Mouse (Mus musculus) left cerebral cortex, postnatal 36 days (tissue): ENCODE measurements around the gene Gpd1. TPM values are rescaled to one million over a fixed set of nuclear protein-coding genes. Genes with fewer than 3 reads are reported as not detected.
"Not testable (repeated sequence)": the region's sequence is repeated elsewhere in the genome, so short reads cannot be mapped to it uniquely, and the experiment has no call there.

ENCODE experiments used
- DNase-seq, 2 experiments: peaks; one replicate each; pipeline ENCODE4 v3.0.0; 2021 to 2022; ENCODE audit warnings: low spot score in 2 of 2, mixed read lengths in 1 of 2
- intact Hi-C: fragments of 180-260 bp; cut with DNase I; formaldehyde crosslinking; loops from one replicate; pipeline ENCODE4 v1.15.1; 2025
- total RNA-seq, 2 experiments: library from RNA; stranded (reverse); gene quantifications; 2 replicates each; pipeline ENCODE4 v1.2.3; 2021

The Gpd1 gene
- total RNA-seq, 2 experiments from 2014 or later = 89.9 to 104 TPM

GRCm38 (mm10) chr15:99699715-99700114 is 17.6 kb upstream of the Gpd1 start:
- DNase-seq = no peak
- intact Hi-C loops = no loop called here

GRCm38 (mm10) chr15:99700219-99701106 is 16.9 kb upstream of the Gpd1 start:
- intact Hi-C loops = no loop called here
- no peak for DNase-seq

GRCm38 (mm10) chr15:99701640-99701998 is 15.7 kb upstream of the Gpd1 start:
- DNase-seq, intact Hi-C loops: not testable (repeated sequence)

- intact Hi-C loops = loop anchor here (2.0 kb wide), 1 partner anchor 15 kb away; the partner anchor contains the start of gene Gpd1
- peak; percentile 95 to 96 for DNase-seq
Observed at GRCm38 (mm10) chr15:99701999-99702900, 15.1 kb upstream of the Gpd1 start, which contains the start of gene Smarcd1. TSS of gene Smarcd1 (plus strand) at chr15:99702129.

GRCm38 (mm10) chr15:99703104-99703503 is 14.2 kb upstream of the Gpd1 start:
- DNase-seq = no peak
- intact Hi-C loops = loop anchor here (2.0 kb wide), 1 partner anchor 14 kb away; the partner anchor contains the start of gene Gpd1

GRCm38 (mm10) chr15:99703676-99704040 is 13.7 kb upstream of the Gpd1 start:
- intact Hi-C loops = loop anchor here (2.0 kb wide), 1 partner anchor 13 kb away; the partner anchor contains the start of gene Gpd1
- peak in 1 of 2 experiments; percentile 43 for DNase-seq

- peak; percentile 62 to 66 for DNase-seq
- intact Hi-C loops = no loop called here
Observed at GRCm38 (mm10) chr15:99704041-99704681, 13.2 kb upstream of the Gpd1 start.

- intact Hi-C loops = loop anchor here (5.0 kb wide), 1 partner anchor 67 kb away; the partner anchor contains the start of gene Cers5
- DNase-seq = no peak
Observed at GRCm38 (mm10) chr15:99704881-99705280, 12.4 kb upstream of the Gpd1 start.

GRCm38 (mm10) chr15:99705440-99706048 is 11.8 kb upstream of the Gpd1 start, which contains the start of gene Gm17349:
TSS of gene Gm17349 (minus strand) at chr15:99705490.
- DNase-seq = peak in 1 of 2 experiments; percentile 64
- intact Hi-C loops = loop anchor here (5.0 kb wide), 1 partner anchor 67 kb away; the partner anchor contains the start of gene Cers5

- intact Hi-C loops = loop anchor here (5.0 kb wide), 1 partner anchor 64 kb away; the partner anchor contains the start of gene Cers5
- no peak for DNase-seq
Observed at GRCm38 (mm10) chr15:99708176-99708575, 9.1 kb upstream of the Gpd1 start.

- intact Hi-C loops = no loop called here
- no peak for DNase-seq
Observed at GRCm38 (mm10) chr15:99710221-99711190, 6.8 kb upstream of the Gpd1 start.

- DNase-seq = no peak
- intact Hi-C loops = no loop called here
Observed at GRCm38 (mm10) chr15:99711491-99711890, 5.8 kb upstream of the Gpd1 start.

- intact Hi-C loops = no loop called here
- no peak for DNase-seq
Observed at GRCm38 (mm10) chr15:99712666-99713559, 4.4 kb upstream of the Gpd1 start.

GRCm38 (mm10) chr15:99713569-99713968 is 3.7 kb upstream of the Gpd1 start:
- intact Hi-C loops = no loop called here
- no peak for DNase-seq

GRCm38 (mm10) chr15:99714206-99714605 is 3.1 kb upstream of the Gpd1 start:
- DNase-seq = no peak
- intact Hi-C loops = no loop called here

- peak; percentile 85 to 88 for DNase-seq
- intact Hi-C loops = no loop called here
Observed at GRCm38 (mm10) chr15:99714858-99715257, 2.5 kb upstream of the Gpd1 start.

GRCm38 (mm10) chr15:99715361-99715865 is 1.9 kb upstream of the Gpd1 start:
- intact Hi-C loops = no loop called here
- DNase-seq = peak; percentile 69 to 78
